Mouse (Mus musculus) c-Kit-positive CD71-negative TER-119-negative erythroid progenitor cells, embryonic 14.5 days (primary cell): ENCODE measurements around the gene Vkorc1l1.
A peak's percentile ranks its signal among the peaks of the same experiment; 100 is the strongest.
"Not testable (repeated sequence)": the region's sequence is repeated elsewhere in the genome, so short reads cannot be mapped to it uniquely, and the experiment has no call there.

Source experiments
- DNase-seq: peaks from one replicate; pipeline ENCODE4 v3.0.0-alpha.2; 2013; ENCODE audit warnings: low read depth

Vkorc1l1 gene

GRCm38 (mm10) chr5:129942073-129942939, 536 bp downstream of the Vkorc1l1 start:
- DNase-seq, result not testable (repeated sequence)

GRCm38 (mm10) chr5:129943402-129943801, 1.6 kb downstream of the Vkorc1l1 start:
- no peak for DNase-seq

- DNase-seq, result no peak
Measured at GRCm38 (mm10) chr5:129947528-129948033, 5.8 kb downstream of the Vkorc1l1 start.

- DNase-seq, result no peak
Measured at GRCm38 (mm10) chr5:129952143-129952542, 10.4 kb downstream of the Vkorc1l1 start.

GRCm38 (mm10) chr5:129954473-129955254, 12.9 kb downstream of the Vkorc1l1 start:
- DNase-seq, result no peak

- DNase-seq, result no peak
Measured at GRCm38 (mm10) chr5:129955792-129956191, 14.0 kb downstream of the Vkorc1l1 start.

GRCm38 (mm10) chr5:129963224-129963623, 21.5 kb downstream of the Vkorc1l1 start:
- DNase-seq, result no peak

- DNase-seq, result no peak
Measured at GRCm38 (mm10) chr5:129966448-129966847, 24.7 kb downstream of the Vkorc1l1 start.

- DNase-seq, result no peak
Measured at GRCm38 (mm10) chr5:129968417-129968816, 26.6 kb downstream of the Vkorc1l1 start.

- DNase-seq, result no peak
Measured at GRCm38 (mm10) chr5:129971491-129971890, 29.7 kb downstream of the Vkorc1l1 start.

- no peak for DNase-seq
Measured at GRCm38 (mm10) chr5:129974354-129974753, 32.6 kb downstream of the Vkorc1l1 start.

- peak; percentile 19 for DNase-seq
Measured at GRCm38 (mm10) chr5:129974866-129975311, 33.1 kb downstream of the Vkorc1l1 start.

- DNase-seq, result no peak
Measured at GRCm38 (mm10) chr5:129977768-129978167, 36.0 kb downstream of the Vkorc1l1 start.

- DNase-seq, result no peak
Measured at GRCm38 (mm10) chr5:129978608-129979007, 36.8 kb downstream of the Vkorc1l1 start.

GRCm38 (mm10) chr5:129980216-129980615, 38.4 kb downstream of the Vkorc1l1 start:
- DNase-seq, result no peak

- no peak for DNase-seq
Measured at GRCm38 (mm10) chr5:129989376-129989775, 47.6 kb downstream of the Vkorc1l1 start.

- no peak for DNase-seq
Measured at GRCm38 (mm10) chr5:129991898-129992297, 50.1 kb downstream of the Vkorc1l1 start.

- DNase-seq, result no peak
Measured at GRCm38 (mm10) chr5:129993374-129993773, 51.6 kb downstream of the Vkorc1l1 start.

- no peak for DNase-seq
Measured at GRCm38 (mm10) chr5:129994989-129995388, 53.2 kb downstream of the Vkorc1l1 start.

- no peak for DNase-seq
Measured at GRCm38 (mm10) chr5:129997700-129998099, 55.9 kb downstream of the Vkorc1l1 start.

- peak; percentile 49 for DNase-seq
Measured at GRCm38 (mm10) chr5:129999097-129999496, 57.3 kb downstream of the Vkorc1l1 start.

- DNase-seq, result no peak
Measured at GRCm38 (mm10) chr5:130000735-130001134, 59.0 kb downstream of the Vkorc1l1 start.
